Mouse (Mus musculus): ENCODE measurements at regions not wholly inside any gene's neighbourhood (a gene's known extent, or its start where the extent isn't known, plus 50 kb on each side); places are given as distances from the start of the nearest gene placed in this dataset.

DNA sequence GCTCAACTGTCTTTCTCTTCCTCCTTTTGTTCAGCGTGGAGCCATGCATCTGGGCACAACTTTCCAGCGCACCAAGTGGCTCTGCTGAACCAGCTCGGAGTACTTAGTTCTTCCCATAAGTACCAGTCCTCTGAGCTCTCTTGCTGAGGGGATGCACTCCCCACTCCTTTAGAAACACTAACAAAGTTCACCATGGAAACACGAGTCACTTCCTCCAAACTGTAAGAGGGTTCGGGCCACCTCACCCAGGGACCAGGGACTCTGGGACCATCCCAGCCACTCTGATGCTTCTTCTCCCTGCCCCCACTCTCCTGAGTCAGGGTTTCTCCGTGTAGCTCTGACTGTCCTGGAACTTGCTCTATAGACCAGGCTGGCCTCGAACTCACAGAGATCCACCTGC, 107.0 kb upstream of the 1700021F07Rik start:
- H3K4me1 ChIP-seq (replicated peaks; ENCODE audit: low read depth, low read length): peaks cover 24% of the 10 kb centered on the region
- no peaks in the 10 kb centered on the region for H3K36me3 ChIP-seq (ENCODE audit: insufficient read depth, low read length)
- no peak overlapping the region for H3K4me3 ChIP-seq (replicated peaks; ENCODE audit: low read length)
- peaks cover 6% of the 10 kb centered on the region; the same call in 1 of the 2 replicates for H3K9me3 ChIP-seq (ENCODE audit: low read length)
- no peak for TF ChIP-seq POU5F1 (IDR thresholded peaks at IDR 0.05; ENCODE audit: borderline replicate concordance, low read length)
- no peak for TF ChIP-seq NANOG (IDR thresholded peaks at IDR 0.05; ENCODE audit: borderline replicate concordance, low read length)
- no peak for TF ChIP-seq CTCF (conservative IDR thresholded peaks at IDR 0.05; ENCODE audit: low read length)
- peaks cover 27% of the 10 kb centered on the region for H3K27me3 ChIP-seq (ENCODE audit: insufficient read depth, low read length)

DNA sequence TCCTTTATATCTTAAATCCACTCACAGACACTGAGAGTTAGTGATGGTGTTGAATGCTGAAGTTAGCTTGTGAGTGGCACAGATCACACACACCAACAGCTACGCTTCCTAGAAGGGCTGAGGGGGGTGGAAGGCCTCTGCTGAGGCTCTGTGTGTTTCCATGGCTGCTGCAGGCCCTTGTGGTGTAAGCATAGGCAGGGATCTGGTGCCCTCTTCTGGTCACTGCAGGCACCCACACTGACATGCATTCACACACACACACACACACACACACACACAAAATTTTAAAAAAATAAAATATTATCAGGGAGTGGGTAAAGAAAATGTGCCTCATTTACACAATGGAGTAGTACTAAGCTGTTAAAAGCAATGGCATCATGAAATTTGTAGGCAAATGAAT, 105.5 kb upstream of the 1700021F07Rik start:
- Histone ChIP-seq H3K4me3 (replicated peaks; ENCODE audit: low read length) (no peak overlapping the region), H3K9me3 (ENCODE audit: low read length) (peaks cover 6% of the 10 kb centered on the region; the same call in 1 of the 2 replicates), H3K27me3 (ENCODE audit: insufficient read depth, low read length) (peaks cover 17% of the 10 kb centered on the region), H3K36me3 (ENCODE audit: insufficient read depth, low read length) (no peaks in the 10 kb centered on the region), H3K4me1 (replicated peaks; ENCODE audit: low read depth, low read length) (peaks cover 21% of the 10 kb centered on the region)
- TF ChIP-seq NANOG (IDR thresholded peaks at IDR 0.05; ENCODE audit: borderline replicate concordance, low read length) (no peak), CTCF (conservative IDR thresholded peaks at IDR 0.05; ENCODE audit: low read length) (peak; percentile 57)

DNA sequence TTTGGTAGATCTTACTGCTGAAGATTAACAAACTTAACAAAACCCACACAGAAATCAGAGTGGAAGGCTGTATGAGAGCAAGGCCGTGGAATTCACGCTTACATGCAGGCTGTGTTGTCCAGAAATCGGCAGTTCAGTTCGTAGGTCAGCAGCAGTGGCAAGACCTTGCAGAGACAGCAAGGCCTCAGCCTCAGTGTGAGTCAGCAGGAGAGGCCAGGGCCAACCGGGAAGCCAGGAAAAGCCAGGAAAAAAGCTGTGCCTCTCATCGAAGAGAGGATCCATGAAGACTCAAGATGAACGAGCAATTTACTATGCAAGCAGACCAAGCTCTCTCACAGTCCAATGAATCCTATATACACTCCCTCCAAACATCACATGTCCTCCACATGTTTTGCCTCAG, 103.4 kb upstream of the 1700021F07Rik start:
- Histone ChIP-seq H3K36me3 (ENCODE audit: insufficient read depth, low read length) (no peaks in the 10 kb centered on the region), H3K9me3 (ENCODE audit: low read length) (peaks cover 6% of the 10 kb centered on the region; the same call in 1 of the 2 replicates), H3K4me1 (replicated peaks; ENCODE audit: low read depth, low read length) (peaks cover 8% of the 10 kb centered on the region), H3K4me3 (replicated peaks; ENCODE audit: low read length) (no peak overlapping the region), H3K27me3 (ENCODE audit: insufficient read depth, low read length) (peaks cover 15% of the 10 kb centered on the region)
- no peak for TF ChIP-seq CTCF (conservative IDR thresholded peaks at IDR 0.05; ENCODE audit: low read length)
- TF ChIP-seq NANOG (IDR thresholded peaks at IDR 0.05; ENCODE audit: borderline replicate concordance, low read length): no peak
- TF ChIP-seq POU5F1 (IDR thresholded peaks at IDR 0.05; ENCODE audit: borderline replicate concordance, low read length): no peak

DNA sequence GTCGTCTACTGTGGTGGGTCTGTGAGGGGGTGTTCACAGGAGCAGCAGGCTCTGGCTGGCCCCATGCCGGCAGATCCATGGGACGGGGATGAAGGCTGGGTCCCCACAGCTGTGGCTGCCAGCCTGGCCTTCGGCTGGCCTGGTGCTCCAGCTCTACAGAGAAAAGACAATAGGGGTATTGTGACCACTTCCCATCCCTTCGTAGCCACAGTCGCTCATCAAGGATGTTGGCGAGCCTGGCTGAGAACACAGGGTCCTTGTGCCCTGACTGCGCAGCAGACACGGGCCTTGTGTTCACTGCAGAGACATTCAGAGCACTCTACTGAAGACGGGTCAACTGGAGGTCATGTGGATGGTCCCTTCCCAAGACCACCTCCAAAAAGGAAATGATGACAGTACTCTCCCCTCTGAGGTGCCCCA, 102.4 kb upstream of the 1700021F07Rik start:
- no peaks in the 10 kb centered on the region for H3K36me3 ChIP-seq (ENCODE audit: insufficient read depth, low read length)
- H3K4me3 ChIP-seq (replicated peaks; ENCODE audit: low read length): no peak overlapping the region
- TF ChIP-seq NANOG (IDR thresholded peaks at IDR 0.05; ENCODE audit: borderline replicate concordance, low read length) (no peak), CTCF (conservative IDR thresholded peaks at IDR 0.05; ENCODE audit: low read length) (no peak), POU5F1 (IDR thresholded peaks at IDR 0.05; ENCODE audit: borderline replicate concordance, low read length) (no peak)
- peaks cover 6% of the 10 kb centered on the region for H3K27me3 ChIP-seq (ENCODE audit: insufficient read depth, low read length)
- H3K9me3 ChIP-seq (ENCODE audit: low read length): peaks cover 6% of the 10 kb centered on the region; the same call in 1 of the 2 replicates
- peaks cover 6% of the 10 kb centered on the region for H3K4me1 ChIP-seq (replicated peaks; ENCODE audit: low read depth, low read length)

DNA sequence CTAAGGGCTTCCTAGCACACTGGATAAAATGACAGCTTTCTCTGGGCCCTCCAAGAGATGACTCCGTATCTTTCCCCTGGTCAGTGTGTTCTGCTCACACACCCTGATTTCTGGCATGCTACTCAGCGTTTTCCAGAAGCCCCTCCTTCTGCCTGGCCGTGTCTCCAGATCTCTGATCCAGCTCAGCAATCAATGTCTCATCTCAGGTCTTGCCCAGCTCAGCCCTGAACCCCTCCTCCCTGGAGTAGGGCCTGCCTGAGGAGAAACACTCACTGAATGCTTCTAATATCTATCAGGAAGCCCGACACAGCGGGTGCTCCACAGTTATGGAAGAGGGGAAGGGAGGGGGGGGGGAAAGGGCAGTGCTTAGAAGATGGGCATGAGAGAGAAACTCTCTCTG, 101.9 kb upstream of the 1700021F07Rik start:
- H3K4me3 ChIP-seq (replicated peaks; ENCODE audit: low read length): no peak overlapping the region
- H3K4me1 ChIP-seq (replicated peaks; ENCODE audit: low read depth, low read length): peaks cover under 1% of the 10 kb centered on the region
- peaks cover under 1% of the 10 kb centered on the region; the same call in 1 of the 2 replicates for H3K9me3 ChIP-seq (ENCODE audit: low read length)
- no peaks in the 10 kb centered on the region for H3K36me3 ChIP-seq (ENCODE audit: insufficient read depth, low read length)
- H3K27me3 ChIP-seq (ENCODE audit: insufficient read depth, low read length): peaks cover 1% of the 10 kb centered on the region
- TF ChIP-seq CTCF (conservative IDR thresholded peaks at IDR 0.05; ENCODE audit: low read length) (no peak), POU5F1 (IDR thresholded peaks at IDR 0.05; ENCODE audit: borderline replicate concordance, low read length) (no peak), NANOG (IDR thresholded peaks at IDR 0.05; ENCODE audit: borderline replicate concordance, low read length) (no peak)

DNA sequence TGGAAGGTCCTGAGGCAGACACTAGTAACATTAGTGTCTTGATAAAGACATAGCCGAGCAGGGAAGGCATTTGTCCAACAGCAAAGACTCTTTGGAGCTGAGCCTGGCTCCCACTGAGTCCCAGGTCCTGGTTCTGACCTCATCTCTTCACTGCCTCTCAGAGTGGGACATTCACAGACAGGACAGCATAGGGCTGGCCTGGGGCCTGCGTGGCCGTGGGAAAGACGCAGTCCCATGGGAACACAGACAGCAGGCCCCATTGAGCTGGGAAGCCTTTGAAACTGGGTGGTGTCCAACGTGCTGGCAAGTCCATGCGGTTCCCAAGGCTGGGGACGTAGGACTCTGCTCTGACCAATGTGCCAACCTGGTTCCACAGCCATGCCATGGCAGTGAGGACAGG, 97.5 kb upstream of the 1700021F07Rik start:
- TF ChIP-seq CTCF (conservative IDR thresholded peaks at IDR 0.05; ENCODE audit: low read length) (no peak), POU5F1 (IDR thresholded peaks at IDR 0.05; ENCODE audit: borderline replicate concordance, low read length) (no peak), NANOG (IDR thresholded peaks at IDR 0.05; ENCODE audit: borderline replicate concordance, low read length) (no peak)
- peaks cover 7% of the 10 kb centered on the region for H3K27me3 ChIP-seq (ENCODE audit: insufficient read depth, low read length)
- no peak overlapping the region for H3K4me3 ChIP-seq (replicated peaks; ENCODE audit: low read length)
- H3K4me1 ChIP-seq (replicated peaks; ENCODE audit: low read depth, low read length): no peaks in the 10 kb centered on the region
- H3K9me3 ChIP-seq (ENCODE audit: low read length): no peaks in the 10 kb centered on the region
- H3K36me3 ChIP-seq (ENCODE audit: insufficient read depth, low read length): no peaks in the 10 kb centered on the region

DNA sequence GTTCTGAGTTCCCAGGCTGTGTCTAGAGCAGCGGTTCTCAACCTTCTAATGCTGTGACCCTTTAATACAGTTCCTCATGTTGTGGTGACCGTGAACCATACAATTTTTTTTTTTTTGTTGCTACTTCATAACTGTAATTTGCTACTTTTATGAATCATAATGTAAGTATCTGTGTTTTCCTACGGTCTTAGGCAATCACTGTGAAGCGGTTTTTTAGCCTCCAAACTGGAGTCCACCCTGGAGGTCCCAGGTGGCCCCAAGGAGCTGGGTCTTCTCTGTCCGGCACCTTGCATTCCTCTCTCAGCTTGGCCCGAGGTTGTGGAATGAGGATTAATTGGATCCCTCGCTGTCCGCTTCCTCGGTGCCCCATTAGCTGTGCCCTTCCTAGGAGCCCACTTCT, 96.6 kb upstream of the 1700021F07Rik start:
- Histone ChIP-seq H3K4me3 (replicated peaks; ENCODE audit: low read length) (no peak overlapping the region), H3K27me3 (ENCODE audit: insufficient read depth, low read length) (peaks cover 14% of the 10 kb centered on the region), H3K36me3 (ENCODE audit: insufficient read depth, low read length) (no peaks in the 10 kb centered on the region), H3K9me3 (ENCODE audit: low read length) (no peaks in the 10 kb centered on the region), H3K4me1 (replicated peaks; ENCODE audit: low read depth, low read length) (no peaks in the 10 kb centered on the region)
- TF ChIP-seq POU5F1 (IDR thresholded peaks at IDR 0.05; ENCODE audit: borderline replicate concordance, low read length) (no peak), CTCF (conservative IDR thresholded peaks at IDR 0.05; ENCODE audit: low read length) (no peak), NANOG (IDR thresholded peaks at IDR 0.05; ENCODE audit: borderline replicate concordance, low read length) (no peak)

DNA sequence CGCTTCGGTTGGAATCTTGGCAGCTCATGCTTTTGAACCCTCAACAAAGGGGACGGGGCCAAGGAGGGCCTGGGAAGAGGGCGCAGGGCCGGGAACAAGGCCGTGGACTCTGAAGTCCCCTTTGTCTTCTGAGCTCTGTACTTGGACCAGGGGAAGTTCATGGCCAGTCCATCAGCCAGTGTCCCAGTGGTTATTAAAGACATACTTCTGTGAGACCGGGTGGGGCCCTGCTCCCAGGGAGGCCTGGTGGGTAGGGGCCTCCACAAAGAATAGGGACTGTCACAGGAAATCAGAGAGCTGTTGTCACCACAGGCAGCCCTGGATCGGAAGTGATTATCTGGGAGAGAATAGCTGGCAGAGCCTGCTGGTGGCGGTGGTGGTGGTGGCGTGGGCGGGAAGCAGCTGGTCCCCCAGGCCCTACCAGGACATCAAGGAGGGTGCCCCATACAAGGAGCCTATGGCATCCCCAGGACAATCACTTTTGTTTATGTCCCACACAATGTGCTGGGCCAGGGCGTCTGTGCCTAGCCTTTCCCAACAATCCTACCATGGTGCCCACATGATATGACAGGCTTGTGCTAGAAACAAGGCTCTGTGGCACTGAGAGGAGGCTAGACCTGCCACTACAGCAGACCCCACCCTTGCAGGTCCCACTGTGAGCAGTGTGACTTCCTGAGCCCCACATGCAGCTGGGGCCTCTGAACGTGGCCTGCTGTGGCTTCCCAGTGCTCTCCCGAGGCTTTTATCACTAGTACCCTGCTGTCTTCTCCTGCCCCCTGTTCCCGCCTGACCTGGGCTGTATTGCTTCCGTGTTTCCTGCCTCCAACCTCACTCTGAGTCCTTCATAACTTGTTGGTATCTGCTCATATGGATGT, 96.0 kb upstream of the 1700021F07Rik start:
- Histone ChIP-seq H3K27me3 (ENCODE audit: insufficient read depth, low read length) (peaks cover 15% of the 10 kb centered on the region), H3K9me3 (ENCODE audit: low read length) (no peaks in the 10 kb centered on the region), H3K4me1 (replicated peaks; ENCODE audit: low read depth, low read length) (no peaks in the 10 kb centered on the region), H3K4me3 (replicated peaks; ENCODE audit: low read length) (no peak overlapping the region), H3K36me3 (ENCODE audit: insufficient read depth, low read length) (no peaks in the 10 kb centered on the region)
- TF ChIP-seq NANOG (IDR thresholded peaks at IDR 0.05; ENCODE audit: borderline replicate concordance, low read length) (no peak), POU5F1 (IDR thresholded peaks at IDR 0.05; ENCODE audit: borderline replicate concordance, low read length) (no peak), CTCF (conservative IDR thresholded peaks at IDR 0.05; ENCODE audit: low read length) (no peak)

Data from E14TG2a.4 (cell line).